In the genomic region with DNA sequence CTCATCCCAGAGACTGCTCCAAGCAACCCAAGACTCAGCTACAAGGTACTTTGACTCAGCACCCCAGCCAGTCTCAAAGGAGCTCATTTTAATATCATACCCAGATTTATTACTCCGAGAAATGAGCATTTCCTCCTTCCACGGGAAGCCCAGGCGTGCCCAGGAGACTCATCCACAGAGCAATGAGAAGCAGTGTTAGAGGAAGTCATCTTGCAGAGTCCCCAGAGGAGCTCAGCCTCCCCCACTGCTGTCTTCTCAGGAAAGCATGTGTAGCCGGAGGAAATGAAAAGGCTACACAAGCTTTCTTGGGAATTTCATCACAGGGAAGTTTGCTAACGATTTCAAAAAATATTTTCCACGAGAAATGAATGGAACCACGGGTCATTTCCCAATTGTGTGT, we compare ENCODE assay signal across 20 mouse cellular contexts.
A peak's percentile ranks its signal among the peaks of the same experiment; 100 is the strongest.
DNase-seq lines count a peak whose midpoint lies in the region; ATAC-seq and TF ChIP-seq lines count a peak whose summit lies in the region.
"Had no signal": no experiment of that assay in that cellular context is flagged by ENCODE, and none has a peak within 500 bp of the region (broad histone marks: within the 10 kb centered on the region; RNA-seq: fewer than 3 reads in every experiment).

No protein-coding gene starts in this region.

- 0 out of 2 replicates have a peak, but pooled peaks cover 2% of the 10 kb centered on the region for H3K27me3 ChIP-seq in heart, embryonic 11.5 days (ENCODE audit: control insufficient read depth, insufficient read depth, low read length)
- H3K27me3 ChIP-seq in lung, postnatal 0 days (replicated peaks; ENCODE audit: insufficient read depth, low read length): no peaks in the 10 kb centered on the region
- no peaks in the 10 kb centered on the region for H3K27me3 ChIP-seq in forebrain, embryonic 13.5 days
- H3K27me3 ChIP-seq: CH12.LX; embryonic facial prominence, embryonic 15.5 days; neural tube, embryonic 12.5 days had no signal

- no peaks in the 10 kb centered on the region for H3K36me3 ChIP-seq in heart, embryonic 11.5 days (ENCODE audit: control insufficient read depth, insufficient read depth, low read length)
- no peaks in the 10 kb centered on the region for H3K36me3 ChIP-seq in lung, postnatal 0 days (ENCODE audit: insufficient read depth, low read length)
- no peaks in the 10 kb centered on the region for H3K36me3 ChIP-seq in forebrain, embryonic 13.5 days (ENCODE audit: poor library complexity, severe bottlenecking)
- H3K36me3 ChIP-seq: embryonic facial prominence, embryonic 15.5 days; forebrain, embryonic 10.5 days; heart, embryonic 13.5 days; limb, embryonic 13.5 days; midbrain, embryonic 10.5 days; neural tube, embryonic 12.5 days had no signal

- H3K27ac ChIP-seq in heart, embryonic 11.5 days (ENCODE audit: low read depth, low read length): no peak overlapping the region
- no peak overlapping the region for H3K27ac ChIP-seq in lung, postnatal 0 days (ENCODE audit: low read length)
- H3K27ac ChIP-seq in forebrain, embryonic 13.5 days: no peak overlapping the region
- H3K27ac ChIP-seq: embryonic facial prominence, embryonic 15.5 days; forebrain, embryonic 10.5 days; heart, embryonic 13.5 days; limb, embryonic 13.5 days; liver, embryonic 14.5 days; midbrain, embryonic 10.5 days; neural tube, embryonic 12.5 days; stomach, postnatal 0 days had no signal

- H3K4me1 ChIP-seq in heart, embryonic 11.5 days (ENCODE audit: control insufficient read depth, insufficient read depth, low read length): no peaks in the 10 kb centered on the region
- H3K4me1 ChIP-seq in lung, postnatal 0 days (ENCODE audit: insufficient read depth, low read depth, low read length): no peaks in the 10 kb centered on the region
- H3K4me1 ChIP-seq in forebrain, embryonic 13.5 days: no peaks in the 10 kb centered on the region
- H3K4me1 ChIP-seq: heart, embryonic 13.5 days; midbrain, embryonic 10.5 days had no signal

- H3K9me3 ChIP-seq in heart, embryonic 11.5 days (replicated peaks; ENCODE audit: control insufficient read depth, low read length): no peaks in the 10 kb centered on the region
- H3K9me3 ChIP-seq in lung, postnatal 0 days (ENCODE audit: low read length): no peaks in the 10 kb centered on the region
- no peaks in the 10 kb centered on the region for H3K9me3 ChIP-seq in forebrain, embryonic 13.5 days (replicated peaks)
- H3K9me3 ChIP-seq: embryonic facial prominence, embryonic 15.5 days; forebrain, embryonic 10.5 days; heart, embryonic 13.5 days; limb, embryonic 13.5 days; midbrain, embryonic 10.5 days; neural tube, embryonic 12.5 days had no signal

- no peak overlapping the region for H3K9ac ChIP-seq in heart, embryonic 11.5 days (ENCODE audit: low read depth, low read length)
- H3K9ac ChIP-seq in lung, postnatal 0 days (replicated peaks; ENCODE audit: low read depth): no peak overlapping the region
- H3K9ac ChIP-seq in forebrain, embryonic 13.5 days: no peak overlapping the region
- H3K9ac ChIP-seq: embryonic facial prominence, embryonic 15.5 days; heart, embryonic 13.5 days; limb, embryonic 13.5 days; liver, embryonic 14.5 days; neural tube, embryonic 12.5 days had no signal

- no peak for ATAC-seq in heart, embryonic 11.5 days (replicated peaks; ENCODE audit: insufficient number of reproducible peaks, low FRiP score, low TSS enrichment)
- no peak; the same call in 1 of the 2 replicates for ATAC-seq in lung, postnatal 0 days
- ATAC-seq in forebrain, embryonic 13.5 days: no peak

- TF ChIP-seq CTCF in lung, postnatal 0 days (IDR thresholded peaks at IDR 0.05): no peak

- no peak for TF ChIP-seq EP300 in lung, postnatal 0 days (IDR thresholded peaks at IDR 0.05)

- WGBS in heart, embryonic 11.5 days (ENCODE audit: insufficient replicate concordance): 69% methylated on average over 7 of the region's 7 CpGs
- 38% methylated on average over 7 of the region's 7 CpGs for WGBS in lung, postnatal 0 days
- 60% methylated on average over 7 of the region's 7 CpGs for WGBS in forebrain, embryonic 13.5 days

- no peak overlapping the region for H3K4me2 ChIP-seq in heart, embryonic 11.5 days
- no peak overlapping the region for H3K4me2 ChIP-seq in lung, postnatal 0 days (replicated peaks; ENCODE audit: low read depth, low read length)
- H3K4me2 ChIP-seq in forebrain, embryonic 13.5 days: no peak overlapping the region
- H3K4me2 ChIP-seq: embryonic facial prominence, embryonic 15.5 days; heart, embryonic 13.5 days; limb, embryonic 13.5 days; neural tube, embryonic 12.5 days had no signal

- DNase-seq in adrenal gland, postnatal 14 days: peak; percentile 23
- DNase-seq in adrenal gland, postnatal 25 days: no peak
- peak; percentile 19 to 51 for DNase-seq in heart, adult 9 months (ENCODE audit: low spot score in 2 of 2)
- peak; percentile 9 for DNase-seq in lung, postnatal 0 days (ENCODE audit: low spot score)
- no peak for DNase-seq in lung, postnatal 36 days
- DNase-seq: cerebellum, postnatal 10 days; embryo, embryonic 11 days; lung, postnatal 10 days; thymus, postnatal 14 days had no signal

- no peak overlapping the region for H3K4me3 ChIP-seq in heart, embryonic 11.5 days (ENCODE audit: low read depth, low read length)
- H3K4me3 ChIP-seq in lung, postnatal 0 days (ENCODE audit: low read depth, low read length): no peak overlapping the region
- no peak overlapping the region for H3K4me3 ChIP-seq in forebrain, embryonic 13.5 days
- H3K4me3 ChIP-seq: embryonic facial prominence, embryonic 15.5 days; forebrain, embryonic 10.5 days; heart, embryonic 13.5 days; limb, embryonic 13.5 days; midbrain, embryonic 10.5 days; neural tube, embryonic 12.5 days had no signal

Comparison
In these comparisons a context has a peak if more than half of its experiments do, and no peak if none do; other contexts are left out.
1. DNase-seq: peak in adrenal gland, postnatal 14 days (single experiment), heart, adult 9 months (2 of 2) and lung, postnatal 0 days (single experiment); none in adrenal gland, postnatal 25 days (single experiment) and lung, postnatal 36 days (single experiment).